Mouse (Mus musculus) liver, postnatal 0 days (tissue): ENCODE results near the gene Ccdc124.

Experiments used
- CTCF ChIP-seq: sonication (generic); IDR thresholded peaks from 2 replicates; pipeline ENCODE4 v1.5.1; 2016; ENCODE audit warnings: antibody characterized with exemption, low read depth
- EP300 ChIP-seq: IDR thresholded peaks from 2 replicates; pipeline ENCODE4 v1.6.1; 2016; ENCODE audit warnings: antibody characterized with exemption, low read depth, mild to moderate bottlenecking

- TF ChIP-seq EP300 (no peak), CTCF (no peak)
Observed at GRCm38 (mm10) chr8:70878178-70878577, 4.4 kb upstream of the Ccdc124 start.
